Mouse (Mus musculus): ENCODE measurements at regions not wholly inside any gene's neighbourhood (a gene's known extent, or its start where the extent isn't known, plus 50 kb on each side); places are given as distances from the start of the nearest gene placed in this dataset.

- no peak for ATAC-seq
- no peak overlapping the region for H3K4me2 ChIP-seq (replicated peaks; ENCODE audit: low read depth, low read length)
- no peak overlapping the region for H3K9ac ChIP-seq (replicated peaks; ENCODE audit: low read depth)
- DNase-seq (ENCODE audit: low spot score), result no peak
- H3K27ac ChIP-seq (ENCODE audit: low read length), result no peak overlapping the region
- no peaks in the 10 kb centered on the region; the same call in 1 of the 2 replicates for H3K9me3 ChIP-seq (ENCODE audit: low read length)
- H3K36me3 ChIP-seq (ENCODE audit: insufficient read depth, low read length), result no peaks in the 10 kb centered on the region
- H3K4me3 ChIP-seq (ENCODE audit: low read depth, low read length), result no peak overlapping the region
- H3K4me1 ChIP-seq (ENCODE audit: insufficient read depth, low read depth, low read length), result no peaks in the 10 kb centered on the region
- no peaks in the 10 kb centered on the region for H3K27me3 ChIP-seq (replicated peaks; ENCODE audit: insufficient read depth, low read length)
- TF ChIP-seq EP300 (IDR thresholded peaks at IDR 0.05), result no peak
- no peak for TF ChIP-seq CTCF (IDR thresholded peaks at IDR 0.05)
- WGBS, result 69% methylated on average over 6 of the region's 6 CpGs
Measured at GRCm38 (mm10) chr16:93245738-93246137, 358.1 kb downstream of the Setd4 start.

GRCm38 (mm10) chr16:93238898-93239297 lies 365.0 kb downstream of the Setd4 start:
- H3K27me3 ChIP-seq (replicated peaks; ENCODE audit: insufficient read depth, low read length), result no peaks in the 10 kb centered on the region
- no peak overlapping the region for H3K27ac ChIP-seq (ENCODE audit: low read length)
- ATAC-seq (no peak), DNase-seq (ENCODE audit: low spot score) (no peak)
- no peak overlapping the region for H3K4me3 ChIP-seq (ENCODE audit: low read depth, low read length)
- TF ChIP-seq CTCF (IDR thresholded peaks at IDR 0.05), result no peak
- TF ChIP-seq EP300 (IDR thresholded peaks at IDR 0.05), result no peak
- no peak overlapping the region for H3K9ac ChIP-seq (replicated peaks; ENCODE audit: low read depth)
- H3K4me2 ChIP-seq (replicated peaks; ENCODE audit: low read depth, low read length), result no peak overlapping the region
- H3K36me3 ChIP-seq (ENCODE audit: insufficient read depth, low read length), result no peaks in the 10 kb centered on the region
- WGBS, result 78% methylated on average over 4 of the region's 4 CpGs
- no peaks in the 10 kb centered on the region; the same call in 1 of the 2 replicates for H3K9me3 ChIP-seq (ENCODE audit: low read length)
- no peaks in the 10 kb centered on the region for H3K4me1 ChIP-seq (ENCODE audit: insufficient read depth, low read depth, low read length)

GRCm38 (mm10) chr16:93238326-93238725 lies 365.5 kb downstream of the Setd4 start:
- no peaks in the 10 kb centered on the region for H3K27me3 ChIP-seq (replicated peaks; ENCODE audit: insufficient read depth, low read length)
- ATAC-seq (no peak), DNase-seq (ENCODE audit: low spot score) (no peak)
- H3K4me1 ChIP-seq (ENCODE audit: insufficient read depth, low read depth, low read length), result no peaks in the 10 kb centered on the region
- TF ChIP-seq CTCF (IDR thresholded peaks at IDR 0.05) (no peak), EP300 (IDR thresholded peaks at IDR 0.05) (no peak)
- WGBS, result 72% methylated on average over 4 of the region's 4 CpGs
- H3K9ac ChIP-seq (replicated peaks; ENCODE audit: low read depth), result no peak overlapping the region
- H3K4me2 ChIP-seq (replicated peaks; ENCODE audit: low read depth, low read length), result no peak overlapping the region
- H3K36me3 ChIP-seq (ENCODE audit: insufficient read depth, low read length), result no peaks in the 10 kb centered on the region
- H3K4me3 ChIP-seq (ENCODE audit: low read depth, low read length), result no peak overlapping the region
- H3K27ac ChIP-seq (ENCODE audit: low read length), result no peak overlapping the region
- H3K9me3 ChIP-seq (ENCODE audit: low read length), result no peaks in the 10 kb centered on the region; the same call in 1 of the 2 replicates

GRCm38 (mm10) chr16:93225644-93226043 lies 378.2 kb downstream of the Setd4 start:
- no peak for ATAC-seq
- H3K4me2 ChIP-seq (replicated peaks; ENCODE audit: low read depth, low read length), result no peak overlapping the region
- 72% methylated on average over 7 of the region's 7 CpGs for WGBS
- no peak for TF ChIP-seq EP300 (IDR thresholded peaks at IDR 0.05)
- H3K36me3 ChIP-seq (ENCODE audit: insufficient read depth, low read length), result no peaks in the 10 kb centered on the region
- no peaks in the 10 kb centered on the region for H3K9me3 ChIP-seq (ENCODE audit: low read length)
- H3K27ac ChIP-seq (ENCODE audit: low read length), result no peak overlapping the region
- H3K9ac ChIP-seq (replicated peaks; ENCODE audit: low read depth), result no peak overlapping the region
- H3K4me3 ChIP-seq (ENCODE audit: low read depth, low read length), result no peak overlapping the region
- no peaks in the 10 kb centered on the region for H3K27me3 ChIP-seq (replicated peaks; ENCODE audit: insufficient read depth, low read length)
- DNase-seq (ENCODE audit: low spot score), result no peak
- H3K4me1 ChIP-seq (ENCODE audit: insufficient read depth, low read depth, low read length), result no peaks in the 10 kb centered on the region

- H3K9me3 ChIP-seq (ENCODE audit: low read length), result no peaks in the 10 kb centered on the region
- H3K4me3 ChIP-seq (ENCODE audit: low read depth, low read length), result no peak overlapping the region
- no peaks in the 10 kb centered on the region for H3K4me1 ChIP-seq (ENCODE audit: insufficient read depth, low read depth, low read length)
- DNase-seq (ENCODE audit: low spot score) (no peak), ATAC-seq (no peak)
- no peaks in the 10 kb centered on the region for H3K36me3 ChIP-seq (ENCODE audit: insufficient read depth, low read length)
- no peak overlapping the region for H3K4me2 ChIP-seq (replicated peaks; ENCODE audit: low read depth, low read length)
- no peak overlapping the region for H3K9ac ChIP-seq (replicated peaks; ENCODE audit: low read depth)
- no peak for TF ChIP-seq EP300 (IDR thresholded peaks at IDR 0.05)
- no peak for TF ChIP-seq CTCF (IDR thresholded peaks at IDR 0.05)
- H3K27ac ChIP-seq (ENCODE audit: low read length), result no peak overlapping the region
- 90% methylated on average over 2 of the region's 2 CpGs for WGBS
- no peaks in the 10 kb centered on the region for H3K27me3 ChIP-seq (replicated peaks; ENCODE audit: insufficient read depth, low read length)
Measured at GRCm38 (mm10) chr16:93225196-93225595, 378.7 kb downstream of the Setd4 start.

GRCm38 (mm10) chr16:93219731-93220130 lies 384.1 kb downstream of the Setd4 start:
- H3K4me1 ChIP-seq (ENCODE audit: insufficient read depth, low read depth, low read length), result no peaks in the 10 kb centered on the region
- H3K27me3 ChIP-seq (replicated peaks; ENCODE audit: insufficient read depth, low read length), result no peaks in the 10 kb centered on the region
- TF ChIP-seq CTCF (IDR thresholded peaks at IDR 0.05) (no peak), EP300 (IDR thresholded peaks at IDR 0.05) (no peak)
- WGBS, result 75% methylated on average over 9 of the region's 9 CpGs
- ATAC-seq (no peak), DNase-seq (ENCODE audit: low spot score) (no peak)
- H3K4me2 ChIP-seq (replicated peaks; ENCODE audit: low read depth, low read length), result no peak overlapping the region
- no peak overlapping the region for H3K4me3 ChIP-seq (ENCODE audit: low read depth, low read length)
- H3K36me3 ChIP-seq (ENCODE audit: insufficient read depth, low read length), result no peaks in the 10 kb centered on the region
- no peak overlapping the region for H3K27ac ChIP-seq (ENCODE audit: low read length)
- H3K9ac ChIP-seq (replicated peaks; ENCODE audit: low read depth), result no peak overlapping the region
- H3K9me3 ChIP-seq (ENCODE audit: low read length), result no peaks in the 10 kb centered on the region

- H3K4me1 ChIP-seq (ENCODE audit: insufficient read depth, low read depth, low read length), result no peaks in the 10 kb centered on the region
- no peak overlapping the region for H3K4me3 ChIP-seq (ENCODE audit: low read depth, low read length)
- no peak overlapping the region for H3K9ac ChIP-seq (replicated peaks; ENCODE audit: low read depth)
- H3K9me3 ChIP-seq (ENCODE audit: low read length), result no peaks in the 10 kb centered on the region
- H3K27ac ChIP-seq (ENCODE audit: low read length), result no peak overlapping the region
- no peak overlapping the region for H3K4me2 ChIP-seq (replicated peaks; ENCODE audit: low read depth, low read length)
- H3K36me3 ChIP-seq (ENCODE audit: insufficient read depth, low read length), result no peaks in the 10 kb centered on the region
- TF ChIP-seq EP300 (IDR thresholded peaks at IDR 0.05) (no peak), CTCF (IDR thresholded peaks at IDR 0.05) (peak; percentile 42)
- no peak for DNase-seq (ENCODE audit: low spot score)
- 66% methylated on average over 10 of the region's 10 CpGs for WGBS
- no peaks in the 10 kb centered on the region for H3K27me3 ChIP-seq (replicated peaks; ENCODE audit: insufficient read depth, low read length)
- ATAC-seq, result no peak
Measured at GRCm38 (mm10) chr16:93218402-93218801, 385.5 kb downstream of the Setd4 start.

Measured in lung, postnatal 0 days (tissue).